Mouse (Mus musculus) gastrocnemius, postnatal 4 days (tissue): ENCODE measurements around the gene Lsm4. TPM values are rescaled to one million over a fixed set of nuclear protein-coding genes. Genes with fewer than 3 reads are reported as not detected.

Source experiments
- DNase-seq, 2 experiments: peaks; one replicate each; pipeline ENCODE4 v3.0.0; 2021 to 2022; ENCODE audit warnings: low spot score in 2 of 2, mixed read lengths in 2 of 2
- total RNA-seq, 2 experiments: library from RNA; stranded (reverse); gene quantifications; 2 replicates each; pipeline ENCODE4 v1.2.3; 2021

Lsm4 gene
- total RNA-seq, 2 experiments from 2014 or later: 70.1 to 84.7 TPM

GRCm38 (mm10) chr8:70677451-70678080, 4.5 kb downstream of the Lsm4 start:
- no peak for DNase-seq

GRCm38 (mm10) chr8:70678679-70679078, 5.6 kb downstream of the Lsm4 start:
- DNase-seq: no peak

GRCm38 (mm10) chr8:70679404-70679803, 6.4 kb downstream of the Lsm4 start:
- DNase-seq: no peak

GRCm38 (mm10) chr8:70680039-70680438, 7.0 kb downstream of the Lsm4 start:
- no peak for DNase-seq

- DNase-seq: no peak
Measured at GRCm38 (mm10) chr8:70681410-70681809, 8.4 kb downstream of the Lsm4 start.

- DNase-seq: peak; percentile 64 to 78
Measured at GRCm38 (mm10) chr8:70682193-70682592, 9.1 kb downstream of the Lsm4 start.

- no peak for DNase-seq
Measured at GRCm38 (mm10) chr8:70682692-70683091, 9.6 kb downstream of the Lsm4 start.

GRCm38 (mm10) chr8:70684291-70684690, 11.2 kb downstream of the Lsm4 start:
- DNase-seq: no peak

- DNase-seq: peak in 1 of 2 experiments; percentile 77
Measured at GRCm38 (mm10) chr8:70687576-70687975, 14.5 kb downstream of the Lsm4 start.

GRCm38 (mm10) chr8:70688136-70688535, 15.1 kb downstream of the Lsm4 start:
- DNase-seq: no peak

GRCm38 (mm10) chr8:70689892-70690390, 16.9 kb downstream of the Lsm4 start:
- no peak for DNase-seq

- no peak for DNase-seq
Measured at GRCm38 (mm10) chr8:70691230-70691629, 18.2 kb downstream of the Lsm4 start.

- no peak for DNase-seq
Measured at GRCm38 (mm10) chr8:70691727-70692231, 18.7 kb downstream of the Lsm4 start.

GRCm38 (mm10) chr8:70693636-70694035, 20.6 kb downstream of the Lsm4 start:
- DNase-seq: no peak

- peak in 1 of 2 experiments; percentile 48 for DNase-seq
Measured at GRCm38 (mm10) chr8:70695318-70696018, 22.4 kb downstream of the Lsm4 start.

- peak in 1 of 2 experiments; percentile 71 for DNase-seq
Measured at GRCm38 (mm10) chr8:70696019-70696885, 23.2 kb downstream of the Lsm4 start.

GRCm38 (mm10) chr8:70696946-70697345, 23.9 kb downstream of the Lsm4 start:
- DNase-seq: no peak

- no peak for DNase-seq
Measured at GRCm38 (mm10) chr8:70697366-70698250, 24.6 kb downstream of the Lsm4 start.

- DNase-seq: peak; percentile 100
Measured at GRCm38 (mm10) chr8:70698310-70699109, 25.5 kb downstream of the Lsm4 start, which contains the start of gene Jund. TSS of gene Jund (plus strand) at chr8:70698949.
